In the genomic region with DNA sequence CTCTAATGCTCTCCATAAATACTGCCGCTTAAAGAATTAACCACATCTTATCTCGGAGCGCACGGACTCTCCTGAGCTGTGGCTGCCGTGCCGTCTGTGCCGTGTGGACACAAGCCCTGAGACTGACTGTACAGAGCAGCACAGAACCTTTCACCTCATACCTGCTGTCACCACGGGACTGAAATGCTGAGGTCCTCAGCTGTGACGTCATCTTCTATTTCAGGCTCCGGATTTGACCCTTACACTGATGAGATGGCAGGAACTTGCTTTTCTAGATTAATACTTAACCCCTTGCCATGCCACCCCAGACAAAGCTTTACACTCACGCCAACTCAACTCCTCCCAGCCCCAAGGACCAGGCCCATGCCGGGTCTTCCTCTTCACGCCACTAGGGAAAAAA, we compare ENCODE assay signal across 13 mouse cellular contexts. TPM values are rescaled to one million over a fixed set of nuclear protein-coding genes. Genes with fewer than 3 reads are reported as not detected.
DNase-seq lines count a peak whose midpoint lies in the region; ATAC-seq lines count a peak whose summit lies in the region.
"Had no signal": no experiment of that assay in that cellular context is flagged by ENCODE, and none has a peak within 500 bp of the region (broad histone marks: within the 10 kb centered on the region; RNA-seq: fewer than 3 reads in every experiment).

No protein-coding gene starts in this region.

- no peak overlapping the region for H3K4me3 ChIP-seq in liver, embryonic 15.5 days (replicated peaks)

- ATAC-seq in liver, embryonic 15.5 days (ENCODE audit: insufficient read depth) = peak; percentile 85
- ATAC-seq: forebrain, postnatal 0 days had no signal

- H3K9ac ChIP-seq in liver, embryonic 15.5 days = no peak overlapping the region
- H3K9ac ChIP-seq: forebrain, postnatal 0 days had no signal

- DNase-seq in MEL-GATA-1-ER (ENCODE audit: extremely low read depth, low read depth) = peak; percentile 48
- DNase-seq in heart, adult 9 months (ENCODE audit: low spot score in 2 of 2) = peak; percentile 11 to 37
- DNase-seq in kidney, adult 18-20 months = peak; percentile 63
- no peak for DNase-seq in embryo, embryonic 10.5 days (ENCODE audit: low spot score)
- DNase-seq in spleen, postnatal 4 days (ENCODE audit: low spot score in 2 of 2) = no peak
- DNase-seq in right cerebral cortex, postnatal 14 days = no peak
- DNase-seq: adrenal gland, postnatal 10 days; cerebellum, adult 2 months; forebrain, postnatal 0 days; layer of hippocampus, adult 9-11 months; right cerebral cortex, postnatal 4 days; thymus, postnatal 14 days had no signal

- peak overlapping the region; percentile 18; the same call in 1 of the 2 replicates for H3K4me2 ChIP-seq in liver, embryonic 15.5 days

- no peaks in the 10 kb centered on the region for H3K36me3 ChIP-seq in liver, embryonic 15.5 days (replicated peaks)

- peaks cover 9% of the 10 kb centered on the region; the same call in 1 of the 2 replicates for H3K27me3 ChIP-seq in liver, embryonic 15.5 days

- H3K9me3 ChIP-seq in liver, embryonic 15.5 days (replicated peaks) = no peaks in the 10 kb centered on the region

- no peak overlapping the region for H3K27ac ChIP-seq in liver, embryonic 15.5 days (replicated peaks)

- H3K4me1 ChIP-seq in liver, embryonic 15.5 days (replicated peaks) = peaks cover 3% of the 10 kb centered on the region

- WGBS in liver, embryonic 15.5 days (ENCODE audit: insufficient replicate concordance) = 55% methylated on average over 13 of the region's 13 CpGs

RNA-seq across cellular contexts. Expression of a gene that starts 10.1 kb away (rescaled TPM):
- polyA plus RNA-seq in liver, embryonic 15.5 days (2015; fragmentation: Nextera tagmentation; extraction: Ambion mirVana) = 10.3 and 12.0 TPM in 2 replicates

RNA-seq across cellular contexts. Expression of a gene that starts 35.9 kb away (rescaled TPM):
- polyA plus RNA-seq in liver, embryonic 15.5 days (2015; fragmentation: Nextera tagmentation; extraction: Ambion mirVana) = 12.6 and 14.1 TPM in 2 replicates

Comparison
In these comparisons a context has a peak if more than half of its experiments do, and no peak if none do; other contexts are left out.
1. DNase-seq: peak in MEL-GATA-1-ER (single experiment), heart, adult 9 months (2 of 2) and kidney, adult 18-20 months (single experiment); none in embryo, embryonic 10.5 days (single experiment), spleen, postnatal 4 days (0 of 2) and right cerebral cortex, postnatal 14 days (single experiment).